Mouse (Mus musculus): ENCODE results near the gene Gm26558.

DNA sequence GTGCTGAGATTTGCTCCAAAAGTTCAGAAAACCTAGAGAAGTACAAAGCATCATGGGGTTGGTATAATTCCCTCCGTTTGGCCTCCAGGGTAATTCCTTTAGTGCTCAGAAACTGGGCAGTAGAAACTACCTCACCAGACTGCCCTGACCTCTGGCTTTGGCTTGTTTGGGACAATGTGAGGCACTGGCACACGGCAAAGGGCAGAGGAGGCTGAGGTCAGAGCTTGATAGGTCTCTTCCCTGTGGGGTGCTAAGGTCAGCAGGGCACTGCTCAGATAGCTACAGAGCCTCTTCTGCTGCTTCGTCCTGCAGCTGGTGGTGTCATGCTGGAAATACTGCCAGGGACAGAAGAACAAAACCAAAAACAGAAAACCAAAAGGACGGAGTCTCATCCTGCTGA is 14.2 kb downstream of the Gm26558 start:
- no peak for TF ChIP-seq BHLHE40 (IDR thresholded peaks at IDR 0.05; ENCODE audit: borderline replicate concordance, low read depth, low read length)
- TF ChIP-seq CHD2 (IDR thresholded peaks at IDR 0.05; ENCODE audit: low read length): no peak
- TF ChIP-seq EP300 (IDR thresholded peaks at IDR 0.05; ENCODE audit: low read depth in 1 of 2, low read length in 2 of 2): no peak
- no peak for TF ChIP-seq MAX (IDR thresholded peaks at IDR 0.05; ENCODE audit: low read length)
- TF ChIP-seq MAFK (IDR thresholded peaks at IDR 0.05; ENCODE audit: borderline replicate concordance, low read depth, low read length): no peak
- no peak for TF ChIP-seq CHD1 (IDR thresholded peaks at IDR 0.05; ENCODE audit: low read depth, low read length)
- TF ChIP-seq KAT2A (conservative IDR thresholded peaks at IDR 0.05; ENCODE audit: low read depth, low read length): no peak
- no peak for TF ChIP-seq POLR2A (IDR thresholded peaks at IDR 0.05; ENCODE audit: control insufficient read depth in 1 of 2, insufficient read depth in 1 of 2, low read depth in 1 of 2, low read length in 2 of 2, poor library complexity in 1 of 2)
- TF ChIP-seq ZC3H11A (IDR thresholded peaks at IDR 0.05; ENCODE audit: low read depth, low read length): no peak
- TF ChIP-seq RCOR1 (IDR thresholded peaks at IDR 0.05; ENCODE audit: low read depth, low read length): no peak
